Mouse (Mus musculus) midbrain, embryonic 13.5 days (tissue): Measurements from ENCODE around the gene Jag2. TPM values are rescaled to one million over a fixed set of nuclear protein-coding genes. Genes with fewer than 3 reads are reported as not detected.
A peak's percentile ranks its signal among the peaks of the same experiment; 100 is the strongest.

Experiments
- ATAC-seq: fragments of 200-750 bp; cut with Nextera tagmentation; 2 replicates; pipeline ENCODE4 v1.8.0; 2017; ENCODE audit warnings: mild to moderate bottlenecking, moderate TSS enrichment, moderate library complexity
- H3K27ac ChIP-seq: fragments of 300-500 bp; sonication (generic); 2 replicates; pipeline ENCODE4 v1.5.1; 2015; ENCODE audit warnings: inconsistent platforms, mild to moderate bottlenecking, moderate library complexity
- H3K27me3 ChIP-seq: fragments of 300-500 bp; sonication (generic); 2 replicates; pipeline ENCODE4 v1.6.1; 2015; ENCODE audit warnings: mild to moderate bottlenecking, inconsistent platforms
- H3K36me3 ChIP-seq: fragments of 300-500 bp; sonication (generic); 2 replicates; pipeline ENCODE4 v1.6.1; 2015; ENCODE audit warnings: mild to moderate bottlenecking, inconsistent platforms
- H3K4me1 ChIP-seq: fragments of 300-500 bp; sonication (generic); replicated peaks from 2 replicates; pipeline ENCODE4 v1.6.1; 2015; ENCODE audit warnings: inconsistent platforms
- H3K4me2 ChIP-seq: fragments of 300-500 bp; sonication (generic); replicated peaks from 2 replicates; pipeline ENCODE4 v1.6.1; 2015; ENCODE audit warnings: moderate library complexity, mild to moderate bottlenecking, inconsistent platforms
- H3K4me3 ChIP-seq: fragments of 300-500 bp; sonication (generic); replicated peaks from 2 replicates; pipeline ENCODE4 v1.5.1; 2015; ENCODE audit warnings: mild to moderate bottlenecking, inconsistent platforms
- H3K9ac ChIP-seq: fragments of 300-500 bp; sonication (generic); replicated peaks from 2 replicates; pipeline ENCODE4 v1.6.1; 2015; ENCODE audit warnings: mild to moderate bottlenecking, inconsistent platforms
- H3K9me3 ChIP-seq: fragments of 300-500 bp; sonication (generic); 2 replicates; pipeline ENCODE4 v1.6.1; 2016; ENCODE audit warnings: mild to moderate bottlenecking, inconsistent platforms
- WGBS: fragments of 180-500 bp; shearing (Covaris S2); methylation state at CpG from one replicate; pipeline ENCODE4 v1.1.7; 2015; 5-methylcytosine and 5-hydroxymethylcytosine counted together
- polyA plus RNA-seq: library from polyadenylated mRNA; unstranded; fragments of >200 nt; fragmentation: Nextera tagmentation; extraction: Ambion mirVana; gene quantifications from 2 replicates; pipeline ENCODE4 v1.2.1, GENCODE M21; 2015

Jag2 gene
- 9.4 and 10.5 TPM in 2 replicates for polyA plus RNA-seq

- no peaks in the 10 kb centered on the region for H3K9me3 ChIP-seq
- H3K27ac ChIP-seq = peak within 1 kb of the TSS; percentile 85
- peak within 1 kb of the TSS; percentile 78 for H3K4me2 ChIP-seq
- ATAC-seq = peak; percentile 58
- H3K36me3 ChIP-seq = no peaks in the 10 kb centered on the region
- H3K9ac ChIP-seq = peak within 1 kb of the TSS; percentile 84
- peaks cover 37% of the 10 kb centered on the region for H3K4me1 ChIP-seq
- peaks cover 55% of the 10 kb centered on the region for H3K27me3 ChIP-seq
- H3K4me3 ChIP-seq = peak within 1 kb of the TSS; percentile 70
- under 1% methylated on average over 54 of the region's 85 CpGs for WGBS
Observed at GRCm38 (mm10) chr12:112929562-112930352, at the start of gene Jag2. Jag2 (minus strand) TSS chr12:112929776.

GRCm38 (mm10) chr12:112977156-112977555, 47.6 kb upstream of the Jag2 start:
- 47% methylated on average over 12 of the region's 12 CpGs for WGBS
- peak overlapping the region; percentile 75 for H3K4me2 ChIP-seq
- ATAC-seq = no peak
- no peaks in the 10 kb centered on the region for H3K27me3 ChIP-seq
- peaks cover 68% of the 10 kb centered on the region for H3K36me3 ChIP-seq
- H3K9ac ChIP-seq = peak overlapping the region; percentile 86
- no peaks in the 10 kb centered on the region for H3K9me3 ChIP-seq
- peak overlapping the region; percentile 65 for H3K4me3 ChIP-seq
- H3K27ac ChIP-seq = peak overlapping the region; percentile 91
- H3K4me1 ChIP-seq = peaks cover 28% of the 10 kb centered on the region

- H3K4me3 ChIP-seq = peak within 1 kb of the TSS; percentile 65
- H3K4me1 ChIP-seq = peaks cover 28% of the 10 kb centered on the region
- H3K9ac ChIP-seq = peak within 1 kb of the TSS; percentile 86
- ATAC-seq = peak; percentile 96
- H3K27ac ChIP-seq = peak within 1 kb of the TSS; percentile 91
- no peaks in the 10 kb centered on the region for H3K9me3 ChIP-seq
- peaks cover 68% of the 10 kb centered on the region for H3K36me3 ChIP-seq
- WGBS = under 1% methylated on average over 69 of the region's 80 CpGs
- H3K27me3 ChIP-seq = no peaks in the 10 kb centered on the region
- H3K4me2 ChIP-seq = peak within 1 kb of the TSS; percentile 75
Observed at GRCm38 (mm10) chr12:112976371-112977073, 46.9 kb upstream of the Jag2 start, which contains the start of gene Btbd6. Btbd6 (plus strand) TSS chr12:112976482.

GRCm38 (mm10) chr12:112974736-112975135, 45.2 kb upstream of the Jag2 start:
- Histone ChIP-seq H3K27ac (no peak overlapping the region), H3K9me3 (no peaks in the 10 kb centered on the region), H3K4me1 (peaks cover 28% of the 10 kb centered on the region), H3K36me3 (peaks cover 68% of the 10 kb centered on the region), H3K27me3 (no peaks in the 10 kb centered on the region), H3K4me2 (no peak overlapping the region), H3K4me3 (no peak overlapping the region), H3K9ac (no peak overlapping the region)
- WGBS = 93% methylated on average over 9 of the region's 9 CpGs
- no peak for ATAC-seq

- H3K9me3 ChIP-seq = no peaks in the 10 kb centered on the region
- H3K36me3 ChIP-seq = peaks cover 93% of the 10 kb centered on the region
- WGBS = 96% methylated on average over 6 of the region's 6 CpGs
- H3K27me3 ChIP-seq = no peaks in the 10 kb centered on the region
- H3K4me1 ChIP-seq = no peaks in the 10 kb centered on the region
- H3K4me3 ChIP-seq = no peak overlapping the region
- ATAC-seq = no peak
- no peak overlapping the region for H3K4me2 ChIP-seq
- no peak overlapping the region for H3K9ac ChIP-seq
- no peak overlapping the region for H3K27ac ChIP-seq
Observed at GRCm38 (mm10) chr12:112969616-112970015, 40.0 kb upstream of the Jag2 start.

GRCm38 (mm10) chr12:112968943-112969342, 39.4 kb upstream of the Jag2 start:
- no peak for ATAC-seq
- H3K9me3 ChIP-seq = no peaks in the 10 kb centered on the region

GRCm38 (mm10) chr12:112965783-112966182, 36.2 kb upstream of the Jag2 start:
- Histone ChIP-seq H3K4me3 (no peak overlapping the region), H3K4me2 (no peak overlapping the region), H3K9me3 (no peaks in the 10 kb centered on the region), H3K36me3 (peaks cover 98% of the 10 kb centered on the region), H3K27ac (no peak overlapping the region), H3K27me3 (no peaks in the 10 kb centered on the region), H3K4me1 (no peaks in the 10 kb centered on the region), H3K9ac (no peak overlapping the region)
- ATAC-seq = no peak
- WGBS = 87% methylated on average over 13 of the region's 13 CpGs

More at GRCm38 (mm10) chr12:112968943-112969342, 39.4 kb upstream of the Jag2 start:
- H3K27me3 ChIP-seq = no peaks in the 10 kb centered on the region
- H3K4me1 ChIP-seq = no peaks in the 10 kb centered on the region
- no peak overlapping the region for H3K9ac ChIP-seq
- no peak overlapping the region for H3K27ac ChIP-seq
- 68% methylated on average over 8 of the region's 8 CpGs for WGBS
- peaks cover 97% of the 10 kb centered on the region for H3K36me3 ChIP-seq
- no peak overlapping the region for H3K4me2 ChIP-seq
- no peak overlapping the region for H3K4me3 ChIP-seq

- H3K4me1 ChIP-seq = no peaks in the 10 kb centered on the region
- 73% methylated on average over 5 of the region's 5 CpGs for WGBS
- H3K9ac ChIP-seq = no peak overlapping the region
- no peaks in the 10 kb centered on the region for H3K27me3 ChIP-seq
- no peak overlapping the region for H3K4me2 ChIP-seq
- peaks cover 74% of the 10 kb centered on the region for H3K36me3 ChIP-seq
- no peak overlapping the region for H3K27ac ChIP-seq
- H3K4me3 ChIP-seq = no peak overlapping the region
- ATAC-seq = no peak
- H3K9me3 ChIP-seq = no peaks in the 10 kb centered on the region
Observed at GRCm38 (mm10) chr12:112961872-112962271, 32.3 kb upstream of the Jag2 start.

GRCm38 (mm10) chr12:112961428-112961827, 31.9 kb upstream of the Jag2 start:
- Histone ChIP-seq H3K36me3 (peaks cover 69% of the 10 kb centered on the region), H3K9ac (no peak overlapping the region), H3K4me3 (no peak overlapping the region), H3K27me3 (no peaks in the 10 kb centered on the region), H3K9me3 (no peaks in the 10 kb centered on the region), H3K27ac (no peak overlapping the region), H3K4me2 (no peak overlapping the region), H3K4me1 (no peaks in the 10 kb centered on the region)
- no peak for ATAC-seq
- WGBS = 79% methylated on average over 7 of the region's 7 CpGs

GRCm38 (mm10) chr12:112959421-112959820, 29.8 kb upstream of the Jag2 start:
- Histone ChIP-seq H3K4me3 (no peak overlapping the region), H3K36me3 (peaks cover 51% of the 10 kb centered on the region), H3K4me1 (no peaks in the 10 kb centered on the region), H3K9ac (no peak overlapping the region), H3K4me2 (no peak overlapping the region), H3K9me3 (no peaks in the 10 kb centered on the region), H3K27ac (no peak overlapping the region), H3K27me3 (no peaks in the 10 kb centered on the region)
- 87% methylated on average over 8 of the region's 8 CpGs for WGBS
- ATAC-seq = no peak

- ATAC-seq = peak; percentile 14; the same call in 1 of the 2 replicates
- Histone ChIP-seq H3K27me3 (no peaks in the 10 kb centered on the region), H3K4me3 (no peak overlapping the region), H3K4me2 (no peak overlapping the region), H3K36me3 (peaks cover 40% of the 10 kb centered on the region), H3K4me1 (no peaks in the 10 kb centered on the region), H3K9me3 (no peaks in the 10 kb centered on the region), H3K9ac (no peak overlapping the region), H3K27ac (no peak overlapping the region)
- WGBS = 46% methylated on average over 4 of the region's 4 CpGs
Observed at GRCm38 (mm10) chr12:112958303-112958702, 28.7 kb upstream of the Jag2 start.

GRCm38 (mm10) chr12:112955800-112956199, 26.2 kb upstream of the Jag2 start:
- ATAC-seq = peak; percentile 59; the same call in 1 of the 2 replicates
- 32% methylated on average over 4 of the region's 4 CpGs for WGBS

More at GRCm38 (mm10) chr12:112955800-112956199, 26.2 kb upstream of the Jag2 start:
- H3K4me3 ChIP-seq = no peak overlapping the region
- H3K9ac ChIP-seq = no peak overlapping the region
- no peaks in the 10 kb centered on the region for H3K27me3 ChIP-seq
- H3K36me3 ChIP-seq = peaks cover 15% of the 10 kb centered on the region
- H3K4me1 ChIP-seq = peaks cover 12% of the 10 kb centered on the region
- no peak overlapping the region for H3K27ac ChIP-seq
- H3K9me3 ChIP-seq = no peaks in the 10 kb centered on the region
- H3K4me2 ChIP-seq = no peak overlapping the region
